Mouse (Mus musculus): Measurements from ENCODE around the gene Gngt1. TPM values are rescaled to one million over a fixed set of nuclear protein-coding genes. Genes with fewer than 3 reads are reported as not detected.

The Gngt1 gene
- polyA plus RNA-seq, 1 experiment from 2014 or later: not detected

GRCm38 (mm10) chr6:4041821-4042220 is 48.2 kb downstream of the Gngt1 start:
- Histone ChIP-seq H3K4me2 (ENCODE audit: low read depth, low read length, severe bottlenecking) (no peak overlapping the region), H3K36me3 (ENCODE audit: control insufficient read depth, insufficient read depth, low read length) (no peaks in the 10 kb centered on the region), H3K9ac (ENCODE audit: low read length) (no peak overlapping the region), H3K9me3 (ENCODE audit: control insufficient read depth, low read length) (no peaks in the 10 kb centered on the region), H3K27me3 (ENCODE audit: control insufficient read depth, insufficient read depth, low read length) (no peaks in the 10 kb centered on the region), H3K27ac (ENCODE audit: low read depth, low read length) (no peak overlapping the region), H3K4me3 (ENCODE audit: low read depth, low read length) (no peak overlapping the region), H3K4me1 (replicated peaks; ENCODE audit: control insufficient read depth, insufficient read depth, low read length) (no peaks in the 10 kb centered on the region)
- WGBS: 88% methylated on average over 1 of the region's 1 CpGs
- DNase-seq (ENCODE audit: low spot score) (no peak), ATAC-seq (replicated peaks; ENCODE audit: low FRiP score) (no peak)

Other genes starting within 250 kb of the Gngt1 start
- 1.2 TPM in 2 replicates for gene Calcr, start 229.1 kb upstream of the Gngt1 start, polyA plus RNA-seq (2014; fragmentation: Nextera tagmentation; extraction: Ambion mirVana)
- gene Tfpi2, start 4.9 kb upstream of the Gngt1 start, polyA plus RNA-seq (2014; fragmentation: Nextera tagmentation; extraction: Ambion mirVana): 0.40 and 0.72 TPM in 2 replicates
- gene Gng11, start 10.1 kb downstream of the Gngt1 start, polyA plus RNA-seq (2014; fragmentation: Nextera tagmentation; extraction: Ambion mirVana): 24.2 and 31.9 TPM in 2 replicates
- 49.9 and 62.2 TPM in 2 replicates for gene Bet1, start 93.2 kb downstream of the Gngt1 start, polyA plus RNA-seq (2014; fragmentation: Nextera tagmentation; extraction: Ambion mirVana)

All from forebrain, embryonic 11.5 days (tissue).